Mouse (Mus musculus) hindbrain, postnatal 0 days (tissue): ENCODE measurements at regions not wholly inside any gene's neighbourhood (a gene's known extent, or its start where the extent isn't known, plus 50 kb on each side); places are given as distances from the start of the nearest gene placed in this dataset.

ENCODE experiments used
- ATAC-seq: fragments of 200-750 bp; cut with Nextera tagmentation; 2 replicates; pipeline ENCODE4 v1.8.0; 2017; ENCODE audit warnings: mild to moderate bottlenecking, moderate TSS enrichment, moderate library complexity
- DNase-seq: peaks from one replicate; pipeline ENCODE4 v3.0.0-alpha.2; 2015; ENCODE audit warnings: low spot score
- H3K27ac ChIP-seq: fragments of 300-500 bp; sonication (generic); 2 replicates; pipeline ENCODE4 v1.5.1; 2014; ENCODE audit warnings: mild to moderate bottlenecking
- H3K27me3 ChIP-seq: fragments of 300-500 bp; sonication (generic); 2 replicates; pipeline ENCODE4 v1.6.1; 2014; ENCODE audit warnings: low read length, mixed read lengths; ENCODE audit not compliant: insufficient read depth
- H3K36me3 ChIP-seq: fragments of 300-500 bp; sonication (generic); 2 replicates; pipeline ENCODE4 v1.6.1; 2014; ENCODE audit warnings: low read length, mixed read lengths; ENCODE audit not compliant: insufficient read depth
- H3K4me1 ChIP-seq: fragments of 300-500 bp; sonication (generic); 2 replicates; pipeline ENCODE4 v1.6.1; 2014; ENCODE audit warnings: antibody characterized with exemption, low read length, mixed read lengths; ENCODE audit not compliant: insufficient read depth
- H3K4me2 ChIP-seq: fragments of 300-500 bp; sonication (generic); 2 replicates; pipeline ENCODE4 v1.6.1; 2014; ENCODE audit warnings: low read depth, mild to moderate bottlenecking, low read length, moderate library complexity, mixed read lengths
- H3K4me3 ChIP-seq: fragments of 300-500 bp; sonication (generic); 2 replicates; pipeline ENCODE4 v1.5.1; 2014; ENCODE audit warnings: low read length
- H3K9ac ChIP-seq: fragments of 300-500 bp; sonication (generic); replicated peaks from 2 replicates; pipeline ENCODE4 v1.6.1; 2014; ENCODE audit warnings: mild to moderate bottlenecking, low read length, moderate library complexity, mixed read lengths
- H3K9me3 ChIP-seq: fragments of 300-500 bp; sonication (generic); 2 replicates; pipeline ENCODE4 v1.6.1; 2016; ENCODE audit warnings: low read length, mixed read lengths
- CTCF ChIP-seq: IDR thresholded peaks from 2 replicates; pipeline ENCODE4 v1.5.1; 2016; ENCODE audit warnings: antibody characterized with exemption, control low read depth, low read depth
- WGBS: fragments of 180-500 bp; shearing (Covaris S2); extraction: QIAGEN DNeasy Blood & Tissue Kit; methylation state at CpG from one replicate; pipeline ENCODE4 v1.1.7; 2014; 5-methylcytosine and 5-hydroxymethylcytosine counted together

DNA sequence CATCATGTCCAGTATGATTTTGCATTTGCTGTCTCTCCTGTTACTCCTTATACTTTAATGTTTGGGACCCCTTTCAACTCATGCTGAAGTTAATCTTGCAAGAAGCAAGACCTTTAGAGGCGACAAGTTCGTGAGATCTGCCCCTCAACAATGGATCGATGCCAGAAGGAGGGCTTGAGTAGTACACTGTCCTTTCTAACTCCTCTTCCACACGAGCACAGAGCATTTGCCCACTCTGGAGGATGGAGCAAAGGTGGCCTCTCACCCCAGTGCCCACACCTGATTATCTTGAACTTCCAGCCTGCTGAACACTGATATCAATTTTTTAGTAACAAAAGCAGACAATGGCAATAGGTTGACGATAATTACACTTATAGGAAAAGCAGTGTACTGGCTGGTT is 448.1 kb downstream of the Adgrl2 start:
- no peak overlapping the region for H3K4me2 ChIP-seq
- H3K9ac ChIP-seq = no peak overlapping the region
- H3K36me3 ChIP-seq = no peaks in the 10 kb centered on the region
- no peaks in the 10 kb centered on the region for H3K4me1 ChIP-seq
- DNase-seq (no peak), ATAC-seq (no peak)
- no peak for TF ChIP-seq CTCF
- no peaks in the 10 kb centered on the region for H3K27me3 ChIP-seq
- no peak overlapping the region for H3K27ac ChIP-seq
- H3K4me3 ChIP-seq = no peak overlapping the region
- no peaks in the 10 kb centered on the region for H3K9me3 ChIP-seq
- WGBS = 88% methylated on average over 5 of the region's 5 CpGs

DNA sequence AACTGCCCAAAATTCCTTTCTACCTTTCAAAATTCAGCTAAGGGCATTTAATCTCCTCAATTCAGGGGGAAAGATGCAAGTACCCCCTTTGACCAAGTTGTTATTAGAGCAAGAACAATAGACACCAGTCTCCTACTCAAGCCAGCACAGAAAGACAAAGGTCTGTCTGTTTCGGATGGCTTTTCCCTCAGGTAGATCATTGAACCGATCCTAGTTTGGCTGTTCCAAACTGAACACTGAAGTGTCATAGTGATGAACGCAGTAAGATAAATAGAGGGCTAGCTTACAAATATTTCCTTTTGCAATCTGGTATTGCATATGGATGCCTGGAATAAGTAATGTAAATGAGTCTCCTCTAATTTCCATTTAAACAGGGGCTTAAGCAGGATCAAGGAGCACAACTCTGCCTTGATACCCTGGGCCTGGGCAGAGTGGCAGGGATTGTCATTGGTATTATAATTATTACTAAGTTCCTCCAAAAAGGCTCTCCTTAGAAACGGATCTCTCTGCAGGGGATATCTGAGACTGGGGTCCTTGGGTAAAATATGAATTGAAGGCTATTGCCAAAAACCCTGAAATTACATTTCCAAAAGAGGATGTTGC is 452.6 kb downstream of the Adgrl2 start:
- Histone ChIP-seq H3K27ac (no peak overlapping the region), H3K4me3 (no peak overlapping the region), H3K4me2 (no peak overlapping the region), H3K36me3 (no peaks in the 10 kb centered on the region), H3K9ac (no peak overlapping the region), H3K27me3 (no peaks in the 10 kb centered on the region), H3K4me1 (no peaks in the 10 kb centered on the region), H3K9me3 (no peaks in the 10 kb centered on the region)
- WGBS = 46% methylated on average over 4 of the region's 4 CpGs
- ATAC-seq (no peak), DNase-seq (no peak)
- TF ChIP-seq CTCF = no peak

DNA sequence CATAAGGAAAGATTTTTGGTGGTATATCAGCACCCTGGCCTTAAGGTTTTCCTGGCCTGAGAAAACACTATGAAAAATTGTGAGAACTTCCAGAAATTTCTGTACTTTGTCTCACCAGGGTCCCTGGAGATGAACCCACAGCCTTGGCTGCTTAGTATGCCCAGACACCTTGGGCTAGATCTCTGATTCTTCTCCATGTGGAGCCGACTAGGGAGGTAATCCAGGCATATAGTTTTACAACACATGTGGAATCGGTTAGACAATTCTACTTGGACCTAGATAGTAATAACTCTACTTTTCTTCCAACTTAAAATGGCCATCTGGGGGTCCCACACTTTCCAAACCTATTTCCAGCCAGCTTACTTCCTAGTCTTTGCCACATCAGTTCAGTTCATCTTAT is 460.5 kb downstream of the Adgrl2 start:
- Histone ChIP-seq H3K4me2 (no peak overlapping the region), H3K4me3 (no peak overlapping the region), H3K4me1 (no peaks in the 10 kb centered on the region), H3K27me3 (no peaks in the 10 kb centered on the region), H3K9ac (no peak overlapping the region), H3K36me3 (no peaks in the 10 kb centered on the region), H3K9me3 (no peaks in the 10 kb centered on the region), H3K27ac (no peak overlapping the region)
- ATAC-seq = no peak
- WGBS = 90% methylated on average over 2 of the region's 2 CpGs
- no peak for TF ChIP-seq CTCF
- DNase-seq = no peak

DNA sequence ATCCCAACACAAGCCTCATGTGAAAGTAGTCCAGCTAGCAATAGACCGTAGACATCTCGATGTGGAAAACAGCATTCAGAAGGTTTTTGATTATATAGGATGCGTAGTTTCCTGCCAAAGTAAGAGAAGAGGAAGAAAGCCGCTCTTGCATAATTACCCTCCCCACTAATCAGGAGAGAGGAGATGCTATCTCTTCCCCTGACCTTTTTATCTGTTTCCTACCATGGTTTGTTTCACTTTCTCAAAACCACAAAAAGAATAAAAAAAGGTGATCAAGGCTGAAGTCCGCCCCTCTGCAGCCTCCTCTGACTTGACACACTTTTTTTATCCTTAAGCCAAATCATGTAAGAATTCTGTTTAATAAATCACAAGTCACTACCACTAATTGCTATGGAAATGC is 480.0 kb downstream of the Adgrl2 start:
- H3K4me3 ChIP-seq = no peak overlapping the region
- 89% methylated on average over 5 of the region's 5 CpGs for WGBS
- H3K9ac ChIP-seq = no peak overlapping the region
- no peak overlapping the region for H3K27ac ChIP-seq
- H3K4me1 ChIP-seq = no peaks in the 10 kb centered on the region
- TF ChIP-seq CTCF = no peak
- DNase-seq = no peak
- no peaks in the 10 kb centered on the region for H3K27me3 ChIP-seq
- H3K9me3 ChIP-seq = no peaks in the 10 kb centered on the region
- ATAC-seq = no peak
- H3K36me3 ChIP-seq = no peaks in the 10 kb centered on the region
- no peak overlapping the region for H3K4me2 ChIP-seq

DNA sequence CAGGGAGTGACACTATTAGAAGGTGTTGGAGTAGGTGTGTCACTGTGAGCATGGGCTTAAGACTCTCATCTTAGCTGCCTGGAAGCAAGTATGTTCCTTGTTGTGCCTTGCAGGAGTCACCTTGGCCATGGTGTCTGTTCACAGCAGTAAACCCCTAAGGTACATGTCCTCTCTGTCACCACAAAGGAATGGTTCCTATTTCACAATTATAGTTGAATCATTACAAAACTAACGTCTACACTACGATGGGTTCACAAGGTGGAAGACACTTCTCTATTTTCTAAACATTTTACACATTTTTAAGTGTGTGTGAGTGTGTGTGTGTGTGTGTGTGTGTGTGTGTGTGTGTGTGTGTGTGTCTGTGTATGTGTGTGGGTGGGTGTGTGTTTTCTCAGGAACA is 485.4 kb downstream of the Adgrl2 start:
- no peak for TF ChIP-seq CTCF
- no peaks in the 10 kb centered on the region for H3K4me1 ChIP-seq
- DNase-seq (no peak), ATAC-seq (no peak)
- H3K27ac ChIP-seq = no peak overlapping the region
- H3K9me3 ChIP-seq = no peaks in the 10 kb centered on the region; the same call in 1 of the 2 replicates
- no peak overlapping the region for H3K9ac ChIP-seq
- no peak overlapping the region for H3K4me3 ChIP-seq
- H3K4me2 ChIP-seq = no peak overlapping the region
- no peaks in the 10 kb centered on the region for H3K36me3 ChIP-seq
- WGBS = 93% methylated on average over 2 of the region's 2 CpGs
- no peaks in the 10 kb centered on the region for H3K27me3 ChIP-seq

DNA sequence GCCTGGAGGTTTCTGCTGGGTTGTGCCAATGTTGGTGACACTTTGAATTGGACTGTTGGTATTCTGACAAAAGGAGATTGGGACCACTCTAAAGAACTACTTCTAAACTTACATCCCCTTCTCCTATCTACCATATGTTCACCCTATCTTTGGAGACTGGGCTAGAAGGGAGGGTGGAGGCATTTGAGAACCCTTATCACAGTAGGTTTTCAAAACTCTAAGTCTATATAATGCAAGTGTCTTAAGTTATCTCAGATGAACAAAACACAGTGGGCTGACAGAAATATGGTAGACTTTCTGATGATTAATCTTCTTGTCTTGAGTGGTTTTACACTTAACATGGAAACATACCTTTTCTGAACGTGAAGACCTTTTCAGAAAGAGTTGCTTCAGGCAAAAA is 486.9 kb downstream of the Adgrl2 start:
- Histone ChIP-seq H3K4me2 (no peak overlapping the region), H3K27ac (no peak overlapping the region), H3K27me3 (no peaks in the 10 kb centered on the region), H3K9ac (no peak overlapping the region), H3K4me3 (no peak overlapping the region), H3K9me3 (peaks cover 3% of the 10 kb centered on the region; the same call in 1 of the 2 replicates), H3K36me3 (no peaks in the 10 kb centered on the region), H3K4me1 (no peaks in the 10 kb centered on the region)
- ATAC-seq (no peak), DNase-seq (no peak)
- WGBS = 77% methylated on average over 1 of the region's 1 CpGs
- TF ChIP-seq CTCF = no peak

DNA sequence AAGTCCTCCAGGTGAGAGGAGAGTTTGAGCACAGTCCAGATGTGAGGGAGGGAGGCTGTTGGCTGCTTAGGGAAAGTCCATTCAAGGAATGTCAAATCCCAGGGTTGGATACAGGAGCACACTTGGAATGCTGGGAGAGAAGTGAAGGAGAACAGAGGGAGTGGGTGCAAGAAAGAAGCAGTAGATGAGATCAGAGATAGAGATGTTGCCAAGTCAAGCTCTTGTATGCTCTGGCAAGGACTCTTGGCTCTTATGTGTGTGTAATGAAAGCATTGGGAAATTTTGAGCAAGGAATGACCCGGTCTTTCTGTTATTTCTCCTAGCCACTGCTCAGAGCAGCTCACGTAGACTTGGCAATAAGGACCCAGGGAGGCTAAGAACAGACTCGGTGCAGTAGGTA is 488.6 kb downstream of the Adgrl2 start:
- Histone ChIP-seq H3K4me3 (no peak overlapping the region), H3K27me3 (no peaks in the 10 kb centered on the region), H3K27ac (no peak overlapping the region), H3K9ac (no peak overlapping the region), H3K4me2 (no peak overlapping the region), H3K4me1 (no peaks in the 10 kb centered on the region), H3K36me3 (no peaks in the 10 kb centered on the region), H3K9me3 (peaks cover 3% of the 10 kb centered on the region; the same call in 1 of the 2 replicates)
- no peak for DNase-seq
- 89% methylated on average over 3 of the region's 3 CpGs for WGBS
- TF ChIP-seq CTCF = no peak
- no peak for ATAC-seq
